Mouse (Mus musculus) Patski (cell line): ENCODE data around the gene Ywhae. TPM values are rescaled to one million over a fixed set of nuclear protein-coding genes. Genes with fewer than 3 reads are reported as not detected.
"Not testable (repeated sequence)": the region's sequence is repeated elsewhere in the genome, so short reads cannot be mapped to it uniquely, and the experiment has no call there.

Experiments used
- ATAC-seq: fragments of 100-300 bp; one replicate; pipeline ENCODE4 v1.8.0; 2021
- CTCF ChIA-PET: fragments of 350-600 bp; sonication (Branson Sonifier 250); formaldehyde crosslinking; loops from one replicate; lab custom pipeline; 2022; ENCODE audit warnings: inconsistent platforms; lab: Charles Lee
- POLR2A ChIA-PET: fragments of 350-600 bp; sonication (Branson Sonifier 250); formaldehyde crosslinking; loops from one replicate; lab custom pipeline; 2022; ENCODE audit warnings: antibody characterized with exemption, inconsistent platforms; lab: Charles Lee
- DNase-seq: peaks from one replicate; pipeline ENCODE4 v3.0.0-alpha.2; 2011; ENCODE audit warnings: low read depth, low spot score
- H3K27me3 ChIP-seq: fragments of 371-371 bp; one replicate; pipeline ENCODE4 v1.5.1; 2021
- CTCF ChIP-seq: fragments of 100-300 bp; IDR thresholded peaks from one replicate; pipeline ENCODE4 v1.5.1; 2021
- in situ Hi-C: fragments of 300-500 bp; cut with MboI; formaldehyde crosslinking; loops from 3 replicates; pipeline ENCODE4 v1.11.1; 2018; ENCODE audit warnings: low pct_unique_long_range_greater_than_20kb, mixed read lengths
- polyA plus RNA-seq: library from polyadenylated mRNA; unstranded; gene quantifications from one replicate; pipeline ENCODE4 v1.2.3, GENCODE M21; 2021

Gene Ywhae
- polyA plus RNA-seq = 860 TPM

DNA sequence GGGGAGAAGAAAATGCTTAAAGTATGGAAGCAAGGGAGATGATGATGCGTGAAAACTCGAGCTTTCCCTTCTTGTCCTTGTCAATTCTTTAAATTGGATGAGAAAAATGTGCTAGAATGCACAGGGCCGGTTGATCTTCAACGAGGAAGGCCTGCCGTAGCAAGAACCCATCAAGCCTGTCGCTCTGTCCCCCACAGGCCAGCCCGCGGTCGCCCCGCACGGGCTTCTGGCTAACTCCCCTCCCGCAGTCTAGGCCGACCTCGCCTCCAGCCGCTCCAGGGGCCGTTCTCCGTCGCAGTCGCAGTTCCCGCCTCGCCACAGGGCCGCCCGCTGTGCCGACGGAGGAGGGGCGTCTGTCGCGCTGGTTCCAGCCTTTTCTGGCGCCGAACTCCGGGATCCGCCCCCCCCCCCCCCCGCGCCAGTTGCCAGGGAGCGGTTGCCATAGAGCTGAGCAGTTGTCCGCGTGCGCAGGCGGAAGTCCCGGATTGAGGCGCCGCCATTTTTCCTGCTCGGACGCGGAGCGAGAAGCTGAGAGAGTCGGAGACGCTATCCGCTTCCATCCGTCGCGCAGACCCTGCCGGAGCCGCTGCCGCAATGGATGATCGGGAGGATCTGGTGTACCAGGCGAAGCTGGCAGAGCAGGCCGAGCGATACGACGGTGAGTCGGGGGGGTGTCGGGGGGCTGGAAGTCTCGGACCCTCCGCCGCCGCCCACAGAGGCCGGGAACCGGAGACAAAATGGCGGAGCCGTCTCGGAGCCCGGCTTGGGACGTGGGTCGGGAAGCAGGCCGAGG lies at the start of gene Ywhae:
TSS of gene Ywhae (plus strand) at position 436 of the 793 bp plus-strand sequence.
- peak; percentile 57 for ATAC-seq
- H3K27me3 ChIP-seq = no peaks in the 10 kb centered on the region
- TF ChIP-seq CTCF = no peak
- POLR2A ChIA-PET = interaction anchor here (0.6 to 1.2 kb wide), 5 partner anchors 19 to 1756 kb away, joined by 3 to 6 read pairs (median 4); no protein-coding TSS in a partner anchor
- CTCF ChIA-PET = no interaction called here
- DNase-seq = peak; percentile 71
- in situ Hi-C loops = no loop called here

DNA sequence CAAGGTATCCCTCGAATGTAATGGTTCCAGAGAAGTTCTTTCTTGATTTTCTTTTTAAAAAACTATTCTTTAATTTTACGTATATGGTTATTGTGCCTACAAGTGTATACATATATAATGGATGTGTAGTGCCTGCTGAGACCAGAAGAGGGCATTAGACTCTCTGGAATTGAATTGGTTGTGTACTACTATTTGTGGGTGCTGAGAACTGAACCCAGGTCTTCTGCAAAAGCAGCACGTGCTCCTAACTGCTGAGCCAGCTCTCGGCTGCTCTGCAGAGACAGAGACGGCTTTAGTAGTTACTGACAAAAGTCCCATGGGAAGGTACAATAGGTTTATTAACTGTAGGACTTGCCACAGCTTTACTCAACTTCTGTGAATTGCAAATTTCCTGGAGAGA lies 48.2 kb upstream of the Ywhae start:
- no peak for ATAC-seq
- POLR2A ChIA-PET = no interaction called here
- no peaks in the 10 kb centered on the region for H3K27me3 ChIP-seq
- no peak for DNase-seq
- CTCF ChIA-PET = no interaction called here
- TF ChIP-seq CTCF = peak; percentile 30
- in situ Hi-C loops = no loop called here

DNA sequence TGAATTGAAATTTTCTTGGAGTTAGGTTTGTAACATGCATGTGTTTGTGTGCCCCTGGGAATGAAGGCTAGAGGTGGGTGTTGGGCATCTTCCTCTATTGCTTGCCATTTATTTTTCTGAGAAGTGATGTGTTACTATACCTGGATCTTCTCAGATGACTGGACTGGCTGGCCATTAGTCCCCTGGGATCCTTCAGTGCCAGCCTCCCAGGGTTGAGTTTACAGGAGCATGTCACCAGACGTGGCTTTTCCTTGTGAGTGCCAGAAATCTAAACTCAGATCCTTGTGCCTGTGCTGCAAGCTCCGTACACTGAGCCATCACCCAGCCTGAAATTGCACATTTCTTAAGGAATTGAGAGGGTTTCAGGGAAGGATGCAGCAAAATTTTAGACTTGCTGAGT lies 47.7 kb upstream of the Ywhae start:
- in situ Hi-C loops = no loop called here
- H3K27me3 ChIP-seq = no peaks in the 10 kb centered on the region
- POLR2A ChIA-PET = no interaction called here
- CTCF ChIA-PET = no interaction called here
- no peak for ATAC-seq
- DNase-seq = no peak
- no peak for TF ChIP-seq CTCF

DNA sequence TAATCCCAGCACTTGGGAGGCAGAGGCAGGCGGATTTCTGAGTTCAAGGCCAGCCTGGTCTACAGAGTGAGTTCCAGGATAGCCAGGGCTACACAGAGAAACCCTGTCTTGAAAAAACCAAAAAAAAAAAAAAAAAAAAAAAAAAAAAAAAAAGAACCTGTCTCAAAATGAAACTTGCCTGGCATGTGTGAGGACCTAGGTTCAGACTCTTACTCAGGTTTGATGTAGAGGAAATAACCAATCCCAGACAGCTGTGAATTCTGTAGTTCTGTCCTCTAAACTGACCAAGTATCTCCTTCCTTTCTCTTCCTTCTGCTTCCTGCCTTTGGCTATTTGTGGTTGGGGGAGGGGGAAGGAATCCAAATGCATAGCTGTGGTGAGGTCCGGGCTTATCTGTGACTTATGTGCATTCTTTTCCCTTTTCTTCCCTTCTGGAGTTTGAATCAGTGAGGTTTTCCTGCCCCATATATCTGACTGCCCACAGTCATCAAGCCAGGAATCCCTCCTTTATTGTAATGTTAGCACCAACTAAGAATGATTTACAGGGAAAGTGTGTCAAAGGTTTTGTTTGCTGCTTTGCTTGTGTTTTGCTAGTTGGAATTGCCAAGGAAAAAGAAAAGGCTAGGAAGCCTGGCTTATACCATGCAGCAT lies 45.2 kb upstream of the Ywhae start:
- DNase-seq = peak; percentile 53
- H3K27me3 ChIP-seq = no peaks in the 10 kb centered on the region
- TF ChIP-seq CTCF = no peak
- ChIA-PET CTCF (interaction anchor here (1.1 kb wide), 1 partner anchor 15 kb away, joined by 4 read pairs; no protein-coding TSS in a partner anchor), POLR2A (interaction anchor here (1.1 kb wide), 1 partner anchor 26 kb away, joined by 4 read pairs; no protein-coding TSS in a partner anchor)
- in situ Hi-C loops = no loop called here
- peak; percentile 84 for ATAC-seq

DNA sequence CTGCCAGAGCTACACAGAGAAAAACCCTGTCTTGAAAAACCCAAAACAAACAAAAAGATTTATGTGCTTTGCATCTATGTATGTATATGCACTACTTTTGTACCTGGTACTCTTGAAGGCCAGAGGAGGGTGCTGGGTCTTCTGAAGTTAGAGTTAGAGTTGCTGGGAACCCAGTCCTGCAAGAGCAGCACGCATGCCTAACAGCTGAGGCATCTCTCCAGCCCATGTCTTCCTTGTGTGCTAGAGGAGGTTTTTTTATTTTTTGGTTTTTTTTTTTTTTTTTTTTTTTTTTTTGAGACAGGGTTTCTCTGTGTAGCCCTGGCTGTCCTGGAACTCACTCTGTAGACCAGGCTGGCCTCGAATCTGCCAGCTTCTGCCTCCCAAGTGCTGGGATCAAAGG lies 44.5 kb upstream of the Ywhae start:
- H3K27me3 ChIP-seq = no peaks in the 10 kb centered on the region
- no peak for ATAC-seq
- in situ Hi-C loops = no loop called here
- POLR2A ChIA-PET = interaction anchor here (0.7 kb wide), 1 partner anchor 14 kb away, joined by 6 read pairs; no protein-coding TSS in a partner anchor
- no peak for DNase-seq
- no peak for TF ChIP-seq CTCF
- CTCF ChIA-PET = no interaction called here

DNA sequence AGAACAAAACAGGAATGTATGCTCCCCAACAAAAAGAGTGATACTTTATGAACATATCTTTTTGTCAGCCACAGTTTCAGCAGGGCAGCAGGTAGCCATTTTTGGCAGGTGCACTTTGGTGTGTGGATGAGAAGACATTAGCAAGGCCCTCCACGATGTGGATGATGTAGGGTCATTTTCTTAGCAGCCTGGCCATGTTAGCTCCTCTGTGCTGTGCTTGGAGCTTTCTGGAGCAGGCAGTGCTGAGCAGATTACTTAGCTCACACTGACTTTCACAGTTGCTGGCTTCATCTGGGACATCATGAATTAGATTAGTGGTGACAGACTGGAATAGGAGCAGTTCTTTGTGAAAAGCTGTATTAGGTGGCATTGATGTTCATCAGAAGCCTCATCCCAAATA lies 42.7 kb upstream of the Ywhae start:
- ATAC-seq (no peak), DNase-seq (no peak)
- TF ChIP-seq CTCF = no peak
- in situ Hi-C loops = no loop called here
- H3K27me3 ChIP-seq = no peaks in the 10 kb centered on the region
- POLR2A ChIA-PET = interaction anchor here (0.6 to 1.0 kb wide), 3 partner anchors 12 to 281 kb away, joined by 3 to 4 read pairs (median 4); partner anchors contain the start of gene Ywhae
- CTCF ChIA-PET = no interaction called here

DNA sequence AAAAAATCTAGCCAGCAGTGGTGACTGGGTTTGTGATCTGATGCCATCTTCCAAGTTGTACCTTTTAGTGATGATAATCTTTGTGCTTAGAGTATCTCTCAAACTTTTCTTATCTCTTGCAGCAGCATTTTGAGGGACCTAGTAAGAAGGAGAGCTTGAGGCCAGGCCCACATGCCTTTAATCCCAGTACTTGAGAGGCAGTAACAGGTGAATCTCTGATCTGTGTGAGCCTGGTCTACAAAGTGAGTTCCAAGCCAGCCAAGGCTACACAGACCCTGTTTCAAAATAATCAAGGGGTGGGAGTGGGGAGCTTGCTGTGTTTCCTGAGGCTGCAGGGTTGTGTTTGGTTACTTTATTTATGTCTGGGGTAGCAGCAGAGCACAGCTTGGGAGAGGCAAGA lies 41.6 kb upstream of the Ywhae start:
- CTCF ChIA-PET = no interaction called here
- no peak for TF ChIP-seq CTCF
- no peaks in the 10 kb centered on the region for H3K27me3 ChIP-seq
- DNase-seq = no peak
- in situ Hi-C loops = no loop called here
- POLR2A ChIA-PET = interaction anchor here (1.0 kb wide), 1 partner anchor 41 kb away, joined by 4 read pairs; the partner anchor contains the start of gene Ywhae
- no peak for ATAC-seq

DNA sequence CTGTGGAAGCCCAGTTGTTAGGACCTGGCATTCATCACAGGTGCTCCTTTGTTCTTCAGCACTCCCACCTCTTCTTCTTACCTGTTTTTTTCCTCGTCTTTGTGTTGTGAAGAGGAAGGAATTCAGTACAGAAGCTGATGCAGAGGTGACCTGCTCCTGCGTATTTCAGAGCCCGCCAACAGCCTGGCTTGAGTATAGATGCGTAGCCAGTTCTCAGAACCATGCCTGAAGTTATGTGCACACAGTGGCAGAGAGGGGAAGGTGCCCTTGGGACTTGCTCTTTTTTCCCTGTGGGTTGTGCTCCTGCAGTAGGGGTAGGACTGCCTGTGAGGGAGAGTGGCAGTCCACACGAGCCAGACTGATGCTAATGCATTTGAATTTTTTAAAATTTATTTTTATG lies 39.1 kb upstream of the Ywhae start:
- DNase-seq (no peak), ATAC-seq (no peak)
- no peak for TF ChIP-seq CTCF
- ChIA-PET POLR2A (no interaction called here), CTCF (no interaction called here)
- in situ Hi-C loops = no loop called here
- no peaks in the 10 kb centered on the region for H3K27me3 ChIP-seq

DNA sequence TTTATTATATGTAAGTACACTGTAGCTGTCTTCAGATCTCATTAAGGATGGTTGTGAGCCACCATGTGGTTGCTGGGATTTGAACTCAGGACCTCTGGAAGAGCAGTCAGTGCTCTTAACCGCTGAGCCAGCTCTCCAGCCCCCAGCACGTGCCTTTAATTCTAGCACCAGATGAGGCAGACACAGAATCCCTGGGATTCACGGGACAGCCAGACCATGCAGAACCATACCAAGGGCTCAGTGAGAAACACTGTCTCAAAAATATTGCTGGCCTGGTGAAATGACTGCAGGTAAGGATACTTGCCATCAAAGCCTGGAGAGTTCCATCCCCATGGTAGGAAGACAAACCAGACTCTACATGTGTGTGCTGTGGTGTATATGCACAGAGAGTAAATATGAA lies 35.2 kb upstream of the Ywhae start:
- DNase-seq, ATAC-seq, H3K27me3 ChIP-seq, in situ Hi-C loops: not testable (repeated sequence)
- CTCF ChIA-PET = interaction anchor here (1.4 kb wide), 1 partner anchor 10 kb away, joined by 5 read pairs; no protein-coding TSS in a partner anchor
- POLR2A ChIA-PET = interaction anchor here (0.6 kb wide), 1 partner anchor 138 kb away, joined by 3 read pairs; no protein-coding TSS in a partner anchor

DNA sequence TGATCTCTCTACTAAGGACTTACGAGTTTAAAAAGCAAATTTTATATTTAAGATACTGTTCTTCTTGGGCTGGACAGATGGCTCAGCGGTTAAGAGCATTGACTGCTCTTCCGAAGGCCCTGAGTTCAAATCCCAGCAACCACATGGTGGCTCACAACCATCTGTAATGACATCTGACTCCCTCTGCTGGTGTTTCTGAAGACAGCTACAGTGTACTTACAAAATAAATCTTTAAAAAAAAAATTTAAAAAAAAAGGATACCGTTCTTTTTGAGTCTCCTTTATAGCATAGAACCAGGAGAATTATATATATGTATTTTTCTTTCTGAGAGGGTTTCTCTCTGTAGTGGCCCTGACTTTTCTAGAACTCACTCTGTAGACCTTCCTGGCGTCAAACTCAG lies 32.1 kb upstream of the Ywhae start:
- ChIA-PET POLR2A (interaction anchor here (0.8 kb wide), 1 partner anchor 21 kb away, joined by 3 read pairs; no protein-coding TSS in a partner anchor), CTCF (interaction anchor here (1.0 to 1.7 kb wide), 2 partner anchors 9 to 31 kb away, joined by 3 to 5 read pairs; no protein-coding TSS in a partner anchor)
- DNase-seq = no peak
- no peak for ATAC-seq
- peak; percentile 55 for TF ChIP-seq CTCF
- no peaks in the 10 kb centered on the region for H3K27me3 ChIP-seq
- in situ Hi-C loops = no loop called here

DNA sequence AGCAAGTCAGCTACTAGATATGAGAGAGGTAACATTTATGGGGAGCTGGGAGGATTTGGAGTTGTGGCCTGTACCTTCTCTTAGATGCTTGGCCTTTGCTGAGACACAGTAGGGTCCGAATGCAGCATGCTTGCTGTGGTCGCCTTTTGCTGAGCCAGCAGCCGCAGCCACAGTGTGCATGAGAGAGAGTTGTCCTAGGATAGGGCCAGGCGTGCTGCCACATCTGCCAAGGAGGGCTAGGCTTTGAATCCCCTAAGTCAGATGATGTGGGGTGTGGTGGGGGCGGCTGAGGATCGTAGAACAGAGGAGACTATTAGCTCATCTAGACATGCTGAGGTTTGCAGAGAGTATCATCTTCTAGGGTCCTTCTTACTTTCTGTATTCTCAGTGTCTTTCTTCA lies 29.9 kb upstream of the Ywhae start:
- no peak for TF ChIP-seq CTCF
- H3K27me3 ChIP-seq = no peaks in the 10 kb centered on the region
- ChIA-PET CTCF (interaction anchor here (1.1 to 1.2 kb wide), 2 partner anchors 15 to 71 kb away, joined by 3 to 4 read pairs; no protein-coding TSS in a partner anchor), POLR2A (no interaction called here)
- DNase-seq (no peak), ATAC-seq (no peak)
- in situ Hi-C loops = no loop called here
